Mouse (Mus musculus): Measurements from ENCODE around the gene Zfp579. TPM values are rescaled to one million over a fixed set of nuclear protein-coding genes. Genes with fewer than 3 reads are reported as not detected.
"Not testable (repeated sequence)": the region's sequence is repeated elsewhere in the genome, so short reads cannot be mapped to it uniquely, and the experiment has no call there.

The Zfp579 gene
- total and polyA plus RNA-seq, 2 experiments = 1.2 to 13.0 TPM

- Histone ChIP-seq H3K79me2 (ENCODE audit: control insufficient read depth, insufficient read depth, low read length) (peaks cover 3% of the 10 kb centered on the region; the same call in 1 of the 2 replicates), H3K9ac (ENCODE audit: low read depth, low read length) (no peak overlapping the region), H3K27me3 (ENCODE audit: control insufficient read depth, insufficient read depth, low read length) (peaks cover 3% of the 10 kb centered on the region; the same call in 1 of the 2 replicates), H3K4me1 (ENCODE audit: control insufficient read depth, insufficient read depth, low read length) (no peaks in the 10 kb centered on the region), H3K36me3 (ENCODE audit: control insufficient read depth, insufficient read depth, low read length) (peaks cover 40% of the 10 kb centered on the region), H3K27ac (replicated peaks; ENCODE audit: insufficient read depth, low read depth, low read length) (no peak overlapping the region), H3K4me3 (ENCODE audit: insufficient read depth, low read depth, low read length) (no peak overlapping the region)
- no peak for DNase-seq (ENCODE audit: extremely low read depth, low read depth, low spot score)
- 94% methylated on average over 21 of the region's 21 CpGs for WGBS
- TF ChIP-seq CTCF (IDR thresholded peaks at IDR 0.05; ENCODE audit: low read depth, low read length) (no peak), POLR2A (IDR thresholded peaks at IDR 0.05; ENCODE audit: extremely low read depth, insufficient read depth, low read length) (no peak)
These were observed 34.0 kb upstream of the Zfp579 start for GRCm38 (mm10) chr7:5029946-5030345.

- Histone ChIP-seq H3K9ac (ENCODE audit: low read depth, low read length) (no peak overlapping the region), H3K27me3 (ENCODE audit: control insufficient read depth, insufficient read depth, low read length) (peaks cover 3% of the 10 kb centered on the region; the same call in 1 of the 2 replicates), H3K79me2 (ENCODE audit: control insufficient read depth, insufficient read depth, low read length) (peaks cover 3% of the 10 kb centered on the region; the same call in 1 of the 2 replicates), H3K36me3 (ENCODE audit: control insufficient read depth, insufficient read depth, low read length) (peaks cover 40% of the 10 kb centered on the region), H3K4me1 (ENCODE audit: control insufficient read depth, insufficient read depth, low read length) (no peaks in the 10 kb centered on the region), H3K27ac (replicated peaks; ENCODE audit: insufficient read depth, low read depth, low read length) (no peak overlapping the region), H3K4me3 (ENCODE audit: insufficient read depth, low read depth, low read length) (no peak overlapping the region)
- 95% methylated on average over 22 of the region's 22 CpGs for WGBS
- no peak for TF ChIP-seq CTCF (IDR thresholded peaks at IDR 0.05; ENCODE audit: low read depth, low read length)
- no peak for DNase-seq (ENCODE audit: extremely low read depth, low read depth, low spot score)
These were observed 33.6 kb upstream of the Zfp579 start for GRCm38 (mm10) chr7:5029543-5029942.

DNA sequence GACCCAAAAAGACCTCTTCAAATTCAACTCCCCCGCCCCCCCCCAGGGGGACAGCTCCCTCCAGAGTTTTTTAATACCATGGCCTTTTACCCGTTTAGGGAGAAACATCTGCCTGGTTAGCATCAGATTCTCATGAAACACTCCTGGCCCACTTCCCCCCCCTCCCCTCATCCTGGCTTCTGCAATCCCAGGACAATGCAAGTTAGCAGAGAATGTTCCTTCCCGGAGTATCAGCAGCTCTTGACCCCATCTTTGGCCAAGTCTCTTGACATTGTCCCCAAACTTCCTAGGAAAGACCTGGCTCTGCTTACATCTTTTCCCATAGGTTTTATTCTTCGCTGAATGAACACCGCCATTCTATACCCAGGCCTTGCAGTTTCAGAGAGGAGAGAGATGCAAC is 25.2 kb upstream of the Zfp579 start:
- peaks cover 23% of the 10 kb centered on the region; the same call in 1 of the 2 replicates for H3K79me2 ChIP-seq (ENCODE audit: control insufficient read depth, insufficient read depth, low read length)
- 41% methylated on average over 5 of the region's 5 CpGs for WGBS
- peak overlapping the region; percentile 10; the same call in 1 of the 2 replicates for H3K9ac ChIP-seq (ENCODE audit: low read depth, low read length)

GRCm38 (mm10) chr7:5020685-5021084 is 24.7 kb upstream of the Zfp579 start:
- TF ChIP-seq POLR2A (IDR thresholded peaks at IDR 0.05; ENCODE audit: extremely low read depth, insufficient read depth, low read length) (no peak), CTCF (IDR thresholded peaks at IDR 0.05; ENCODE audit: low read depth, low read length) (no peak)
- H3K27ac ChIP-seq (replicated peaks; ENCODE audit: insufficient read depth, low read depth, low read length) = peak overlapping the region; percentile 82
- H3K4me1 ChIP-seq (ENCODE audit: control insufficient read depth, insufficient read depth, low read length) = peaks cover 12% of the 10 kb centered on the region
- peak overlapping the region; percentile 66 for H3K4me3 ChIP-seq (ENCODE audit: insufficient read depth, low read depth, low read length)
- H3K9ac ChIP-seq (ENCODE audit: low read depth, low read length) = peak overlapping the region; percentile 78
- no peaks in the 10 kb centered on the region for H3K27me3 ChIP-seq (ENCODE audit: control insufficient read depth, insufficient read depth, low read length)
- WGBS = under 1% methylated on average over 14 of the region's 15 CpGs
- no peak for DNase-seq (ENCODE audit: extremely low read depth, low read depth, low spot score)
- H3K36me3 ChIP-seq (ENCODE audit: control insufficient read depth, insufficient read depth, low read length) = peaks cover 4% of the 10 kb centered on the region; the same call in 1 of the 2 replicates
- peaks cover 23% of the 10 kb centered on the region; the same call in 1 of the 2 replicates for H3K79me2 ChIP-seq (ENCODE audit: control insufficient read depth, insufficient read depth, low read length)

More for the DNA sequence above, 25.2 kb upstream of the Zfp579 start:
- Histone ChIP-seq H3K4me1 (ENCODE audit: control insufficient read depth, insufficient read depth, low read length) (peaks cover 12% of the 10 kb centered on the region), H3K4me3 (ENCODE audit: insufficient read depth, low read depth, low read length) (peak overlapping the region; percentile 66), H3K27me3 (ENCODE audit: control insufficient read depth, insufficient read depth, low read length) (no peaks in the 10 kb centered on the region), H3K27ac (replicated peaks; ENCODE audit: insufficient read depth, low read depth, low read length) (peak overlapping the region; percentile 82), H3K36me3 (ENCODE audit: control insufficient read depth, insufficient read depth, low read length) (peaks cover 4% of the 10 kb centered on the region; the same call in 1 of the 2 replicates)
- DNase-seq (ENCODE audit: extremely low read depth, low read depth, low spot score) = no peak
- TF ChIP-seq POLR2A (IDR thresholded peaks at IDR 0.05; ENCODE audit: extremely low read depth, insufficient read depth, low read length) (no peak), CTCF (IDR thresholded peaks at IDR 0.05; ENCODE audit: low read depth, low read length) (no peak)

DNA sequence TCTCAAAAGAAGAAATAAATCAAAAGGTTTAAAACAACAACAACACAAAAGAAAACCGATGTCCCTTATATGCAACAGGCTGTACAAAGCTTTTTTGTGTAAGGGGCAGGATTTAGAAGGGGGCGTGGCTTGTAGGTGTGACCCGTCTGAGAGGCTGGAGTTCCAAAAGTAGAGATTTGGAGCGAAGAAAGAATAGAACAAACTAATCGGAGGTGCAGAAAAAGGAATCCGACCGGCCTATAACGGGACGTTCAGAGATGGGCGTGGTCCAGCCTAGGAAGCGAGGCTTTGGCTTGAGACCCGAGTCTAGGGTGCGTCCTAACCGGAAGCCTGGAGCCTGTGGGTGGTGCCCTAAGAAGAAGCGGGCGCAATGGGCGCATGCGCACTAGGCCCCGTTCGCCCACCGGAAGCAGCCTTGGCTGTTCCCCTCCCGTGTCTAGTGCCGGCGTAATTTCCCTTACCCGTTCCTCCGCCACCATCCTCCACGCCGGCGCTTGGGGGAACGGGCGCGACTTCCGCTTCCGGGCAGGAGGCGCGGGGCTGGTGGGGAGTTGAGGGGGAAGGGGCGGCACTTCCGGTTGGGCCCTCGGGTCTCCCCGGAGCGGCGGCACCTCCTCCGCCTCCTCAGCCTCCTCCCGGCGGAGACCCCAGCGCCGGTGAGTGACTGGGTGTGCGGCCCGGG is 24.2 kb upstream of the Zfp579 start, which contains the start of the genes Zfp865 and Ccdc106:
TSS of gene Zfp865 (plus strand) at position 377 of the 682 bp plus-strand sequence.
TSS of gene Ccdc106 (plus strand) at position 554 of the 682 bp plus-strand sequence.
- under 1% methylated on average over 49 of the region's 49 CpGs for WGBS
- peak within 1 kb of the TSS; percentile 66 for H3K4me3 ChIP-seq (ENCODE audit: insufficient read depth, low read depth, low read length)
- TF ChIP-seq POLR2A (IDR thresholded peaks at IDR 0.05; ENCODE audit: extremely low read depth, insufficient read depth, low read length) (peak; percentile 45), CTCF (IDR thresholded peaks at IDR 0.05; ENCODE audit: low read depth, low read length) (no peak)
- peaks cover 20% of the 10 kb centered on the region; the same call in 1 of the 2 replicates for H3K79me2 ChIP-seq (ENCODE audit: control insufficient read depth, insufficient read depth, low read length)
- H3K36me3 ChIP-seq (ENCODE audit: control insufficient read depth, insufficient read depth, low read length) = peaks cover 4% of the 10 kb centered on the region; the same call in 1 of the 2 replicates
- no peaks in the 10 kb centered on the region for H3K27me3 ChIP-seq (ENCODE audit: control insufficient read depth, insufficient read depth, low read length)
- H3K9ac ChIP-seq (ENCODE audit: low read depth, low read length) = peak within 1 kb of the TSS; percentile 78
- H3K4me1 ChIP-seq (ENCODE audit: control insufficient read depth, insufficient read depth, low read length) = peaks cover 12% of the 10 kb centered on the region
- H3K27ac ChIP-seq (replicated peaks; ENCODE audit: insufficient read depth, low read depth, low read length) = peak within 1 kb of the TSS; percentile 82
- DNase-seq (ENCODE audit: extremely low read depth, low read depth, low spot score) = peak; percentile 94

DNA sequence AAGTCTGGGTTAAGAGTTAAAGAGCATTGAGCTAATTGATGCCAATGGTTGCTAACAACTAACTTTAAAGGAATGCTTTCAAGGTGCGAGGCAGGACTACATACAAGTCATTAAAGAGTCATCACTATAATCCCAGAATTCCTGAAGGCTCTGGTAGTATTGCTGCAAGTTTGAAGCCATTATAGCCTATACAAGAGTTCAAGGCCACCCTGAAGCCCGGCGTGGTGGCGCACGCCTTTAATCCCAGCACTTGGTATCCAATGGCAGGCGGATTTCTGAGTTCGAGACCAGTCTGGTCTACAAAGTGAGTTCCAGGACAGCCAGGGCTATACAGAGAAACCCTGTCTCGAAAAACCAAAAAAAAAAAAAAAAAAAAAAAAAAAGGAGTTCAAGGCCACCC is 23.6 kb upstream of the Zfp579 start:
- H3K27me3 ChIP-seq (ENCODE audit: control insufficient read depth, insufficient read depth, low read length); H3K36me3 ChIP-seq (ENCODE audit: control insufficient read depth, insufficient read depth, low read length); H3K4me3 ChIP-seq (ENCODE audit: insufficient read depth, low read depth, low read length); DNase-seq (ENCODE audit: extremely low read depth, low read depth, low spot score): not testable (repeated sequence)
- Histone ChIP-seq H3K9ac (ENCODE audit: low read depth, low read length) (peak overlapping the region; percentile 21; the same call in 1 of the 2 replicates), H3K4me1 (ENCODE audit: control insufficient read depth, insufficient read depth, low read length) (peaks cover 12% of the 10 kb centered on the region), H3K27ac (replicated peaks; ENCODE audit: insufficient read depth, low read depth, low read length) (0 out of 2 replicates have a peak overlapping the region, but pooled peaks have one; percentile 35), H3K79me2 (ENCODE audit: control insufficient read depth, insufficient read depth, low read length) (peaks cover 20% of the 10 kb centered on the region; the same call in 1 of the 2 replicates)
- 15% methylated on average over 8 of the region's 8 CpGs for WGBS

All from liver, adult 2 months (tissue).